Mouse (Mus musculus): Measurements from ENCODE around the gene Ndufs6. TPM values are rescaled to one million over a fixed set of nuclear protein-coding genes. Genes with fewer than 3 reads are reported as not detected.

Ndufs6 gene
- polyA plus RNA-seq, 1 experiment from 2014 or later = 327 TPM

DNA sequence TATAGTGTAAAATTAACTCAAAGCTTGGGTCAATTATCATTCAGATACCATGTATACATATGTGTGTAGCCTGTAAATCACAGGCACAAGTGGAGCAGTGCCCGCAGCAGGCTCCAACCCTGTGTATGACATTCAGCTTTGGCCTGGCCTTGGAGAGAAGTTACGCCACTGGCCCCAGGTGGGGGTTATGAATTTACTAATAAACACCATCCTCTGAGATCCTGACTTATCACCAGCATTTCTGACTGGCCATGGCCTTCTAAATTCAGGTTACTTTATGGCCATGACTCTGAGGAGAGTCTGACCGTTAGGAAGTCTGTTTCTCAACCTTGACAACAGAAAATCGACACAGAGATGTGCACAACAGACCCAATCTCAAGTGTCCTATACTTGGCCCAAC lies 4.9 kb downstream of the Ndufs6 start:
- no peak for ATAC-seq (replicated peaks; ENCODE audit: low FRiP score)
- H3K4me3 ChIP-seq (ENCODE audit: low read depth, low read length) = no peak overlapping the region
- H3K36me3 ChIP-seq (ENCODE audit: control insufficient read depth, insufficient read depth, low read length) = peaks cover 5% of the 10 kb centered on the region; the same call in 1 of the 2 replicates

DNA sequence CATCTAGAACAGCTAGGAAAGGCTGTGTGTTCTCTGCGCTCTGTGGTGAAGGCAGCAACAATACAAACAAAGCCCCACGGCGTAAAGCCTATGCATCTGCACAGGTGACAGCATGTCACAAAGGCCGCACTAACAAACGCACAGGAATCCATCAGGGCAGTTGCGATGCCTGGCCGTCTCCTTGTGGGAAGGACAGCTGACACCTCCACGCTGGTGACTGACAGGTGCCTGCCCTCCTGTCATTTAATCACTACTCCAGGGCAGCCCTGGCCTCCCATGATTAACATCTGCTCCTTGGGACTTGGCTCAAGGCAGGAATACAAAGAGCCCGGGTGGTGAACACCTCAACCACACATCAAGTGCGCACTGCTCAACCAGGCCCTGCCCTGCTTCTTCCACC lies 5.7 kb downstream of the Ndufs6 start:
- no peaks in the 10 kb centered on the region for H3K4me1 ChIP-seq (replicated peaks; ENCODE audit: control insufficient read depth, insufficient read depth, low read length)
- H3K36me3 ChIP-seq (ENCODE audit: control insufficient read depth, insufficient read depth, low read length) = peaks cover 11% of the 10 kb centered on the region; the same call in 1 of the 2 replicates
- ATAC-seq (replicated peaks; ENCODE audit: low FRiP score) = no peak
- H3K27me3 ChIP-seq (ENCODE audit: control insufficient read depth, insufficient read depth, low read length) = no peaks in the 10 kb centered on the region
- no peaks in the 10 kb centered on the region; the same call in 1 of the 2 replicates for H3K9me3 ChIP-seq (ENCODE audit: control insufficient read depth, low read length)
- H3K27ac ChIP-seq (ENCODE audit: low read depth, low read length) = no peak overlapping the region
- H3K4me3 ChIP-seq (ENCODE audit: low read depth, low read length) = no peak overlapping the region
- no peak overlapping the region for H3K9ac ChIP-seq (ENCODE audit: low read length)
- WGBS = 92% methylated on average over 10 of the region's 10 CpGs
- no peak for DNase-seq (ENCODE audit: low spot score)
- H3K4me2 ChIP-seq (ENCODE audit: low read depth, low read length, severe bottlenecking) = no peak overlapping the region

More for the DNA sequence above, 4.9 kb downstream of the Ndufs6 start:
- Histone ChIP-seq H3K4me1 (replicated peaks; ENCODE audit: control insufficient read depth, insufficient read depth, low read length) (no peaks in the 10 kb centered on the region), H3K4me2 (ENCODE audit: low read depth, low read length, severe bottlenecking) (no peak overlapping the region), H3K27me3 (ENCODE audit: control insufficient read depth, insufficient read depth, low read length) (no peaks in the 10 kb centered on the region), H3K9me3 (ENCODE audit: control insufficient read depth, low read length) (no peaks in the 10 kb centered on the region), H3K9ac (ENCODE audit: low read length) (no peak overlapping the region), H3K27ac (ENCODE audit: low read depth, low read length) (no peak overlapping the region)
- WGBS = 91% methylated on average over 4 of the region's 4 CpGs
- no peak for DNase-seq (ENCODE audit: low spot score)

DNA sequence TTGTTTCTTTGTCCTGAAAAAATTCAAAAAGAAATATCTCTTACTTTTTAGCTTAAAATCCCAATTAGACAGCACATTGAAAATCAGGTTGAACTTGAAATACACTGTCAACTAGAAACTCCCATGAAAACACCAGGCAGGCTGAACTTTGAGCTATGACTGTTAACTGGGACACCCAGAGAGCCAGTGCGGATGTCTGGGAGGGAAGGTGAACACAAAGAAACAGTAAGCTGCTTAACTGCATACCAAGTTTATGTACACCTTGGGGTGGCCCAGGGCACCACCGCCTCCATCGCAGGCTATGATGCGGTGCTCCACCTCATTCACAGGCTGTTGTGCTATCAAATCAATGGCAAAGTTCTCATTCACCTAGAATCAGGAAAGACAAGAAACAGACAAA lies 8.3 kb downstream of the Ndufs6 start:
- ATAC-seq (replicated peaks; ENCODE audit: low FRiP score) = no peak
- Histone ChIP-seq H3K27ac (ENCODE audit: low read depth, low read length) (no peak overlapping the region), H3K9me3 (ENCODE audit: control insufficient read depth, low read length) (no peaks in the 10 kb centered on the region; the same call in 1 of the 2 replicates), H3K4me2 (ENCODE audit: low read depth, low read length, severe bottlenecking) (no peak overlapping the region), H3K9ac (ENCODE audit: low read length) (no peak overlapping the region), H3K4me3 (ENCODE audit: low read depth, low read length) (no peak overlapping the region), H3K4me1 (replicated peaks; ENCODE audit: control insufficient read depth, insufficient read depth, low read length) (no peaks in the 10 kb centered on the region), H3K27me3 (ENCODE audit: control insufficient read depth, insufficient read depth, low read length) (no peaks in the 10 kb centered on the region), H3K36me3 (ENCODE audit: control insufficient read depth, insufficient read depth, low read length) (peaks cover 17% of the 10 kb centered on the region; the same call in 1 of the 2 replicates)
- 94% methylated on average over 4 of the region's 4 CpGs for WGBS
- DNase-seq (ENCODE audit: low spot score) = no peak

DNA sequence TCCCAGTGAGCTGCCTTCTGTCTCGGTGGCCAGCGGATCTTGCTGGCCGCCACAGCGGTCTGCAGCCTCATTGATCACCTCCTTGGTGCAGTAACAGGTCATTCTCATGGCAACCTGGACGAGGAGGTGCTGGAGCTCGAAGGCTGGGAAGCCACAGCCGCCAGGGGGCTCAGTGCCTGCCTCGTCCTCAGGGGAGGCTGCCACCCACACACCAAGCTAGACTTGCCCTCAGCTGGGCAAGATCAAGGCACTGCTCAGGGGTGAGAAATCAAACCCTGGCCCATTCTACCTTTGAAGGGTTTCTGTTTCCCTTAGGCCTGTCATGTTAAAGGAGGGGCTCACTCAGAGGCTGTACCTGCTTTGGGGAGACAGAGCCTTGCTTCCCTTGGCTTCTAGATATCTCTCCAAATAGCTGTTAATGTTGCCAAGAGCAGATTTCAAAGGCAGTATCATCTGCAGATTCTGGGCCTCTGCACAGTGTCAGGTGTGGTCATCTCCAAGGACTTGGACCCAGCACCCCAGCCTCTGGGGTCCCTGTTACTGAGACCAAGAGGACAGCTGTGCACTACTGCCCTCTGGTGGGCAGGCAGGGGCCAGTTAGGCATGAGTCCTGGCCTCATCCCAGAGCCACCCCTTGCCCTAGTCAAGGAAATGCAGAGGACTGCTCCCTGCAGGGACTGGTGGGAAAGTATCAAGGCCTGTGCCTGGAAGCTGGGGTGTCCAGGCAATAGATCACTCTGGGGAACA lies 18.0 kb downstream of the Ndufs6 start:
- Histone ChIP-seq H3K4me3 (ENCODE audit: low read depth, low read length) (no peak overlapping the region), H3K4me2 (ENCODE audit: low read depth, low read length, severe bottlenecking) (no peak overlapping the region), H3K36me3 (ENCODE audit: control insufficient read depth, insufficient read depth, low read length) (no peaks in the 10 kb centered on the region), H3K4me1 (replicated peaks; ENCODE audit: control insufficient read depth, insufficient read depth, low read length) (peaks cover 11% of the 10 kb centered on the region; the same call in 1 of the 2 replicates), H3K9ac (ENCODE audit: low read length) (no peak overlapping the region), H3K27ac (ENCODE audit: low read depth, low read length) (no peak overlapping the region), H3K27me3 (ENCODE audit: control insufficient read depth, insufficient read depth, low read length) (peaks cover 2% of the 10 kb centered on the region; the same call in 1 of the 2 replicates), H3K9me3 (ENCODE audit: control insufficient read depth, low read length) (no peaks in the 10 kb centered on the region)
- WGBS = 19% methylated on average over 8 of the region's 8 CpGs
- DNase-seq (ENCODE audit: low spot score) (peak; percentile 82), ATAC-seq (replicated peaks; ENCODE audit: low FRiP score) (peak; percentile 71)

DNA sequence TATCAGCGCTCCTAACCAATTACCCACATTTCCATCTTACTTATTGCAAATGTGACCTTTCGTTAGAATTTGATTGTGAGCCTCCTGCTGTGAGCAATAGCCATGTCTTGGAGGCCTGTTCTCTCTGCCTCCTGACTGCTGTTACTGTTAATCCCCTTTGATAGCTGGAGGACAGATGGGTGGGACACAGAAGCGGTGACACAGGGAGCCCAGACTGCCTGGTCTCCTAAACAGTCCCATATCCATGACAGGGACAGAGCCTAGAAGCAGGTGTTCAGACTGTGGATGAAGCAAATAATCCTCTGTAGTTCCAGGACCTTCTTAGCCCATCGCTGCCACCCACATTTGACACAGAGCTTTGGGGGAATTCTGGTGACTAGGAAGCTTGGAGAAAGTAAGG lies 21.9 kb downstream of the Ndufs6 start:
- no peak for DNase-seq (ENCODE audit: low spot score)
- H3K4me1 ChIP-seq (replicated peaks; ENCODE audit: control insufficient read depth, insufficient read depth, low read length) = peaks cover 12% of the 10 kb centered on the region; the same call in 1 of the 2 replicates
- no peaks in the 10 kb centered on the region for H3K9me3 ChIP-seq (ENCODE audit: control insufficient read depth, low read length)
- H3K4me3 ChIP-seq (ENCODE audit: low read depth, low read length) = no peak overlapping the region
- no peak overlapping the region for H3K9ac ChIP-seq (ENCODE audit: low read length)
- peaks cover 2% of the 10 kb centered on the region; the same call in 1 of the 2 replicates for H3K27me3 ChIP-seq (ENCODE audit: control insufficient read depth, insufficient read depth, low read length)
- H3K27ac ChIP-seq (ENCODE audit: low read depth, low read length) = no peak overlapping the region
- no peaks in the 10 kb centered on the region for H3K36me3 ChIP-seq (ENCODE audit: control insufficient read depth, insufficient read depth, low read length)
- 46% methylated on average over 4 of the region's 4 CpGs for WGBS
- no peak overlapping the region for H3K4me2 ChIP-seq (ENCODE audit: low read depth, low read length, severe bottlenecking)
- ATAC-seq (replicated peaks; ENCODE audit: low FRiP score) = peak; percentile 42; the same call in 1 of the 2 replicates

DNA sequence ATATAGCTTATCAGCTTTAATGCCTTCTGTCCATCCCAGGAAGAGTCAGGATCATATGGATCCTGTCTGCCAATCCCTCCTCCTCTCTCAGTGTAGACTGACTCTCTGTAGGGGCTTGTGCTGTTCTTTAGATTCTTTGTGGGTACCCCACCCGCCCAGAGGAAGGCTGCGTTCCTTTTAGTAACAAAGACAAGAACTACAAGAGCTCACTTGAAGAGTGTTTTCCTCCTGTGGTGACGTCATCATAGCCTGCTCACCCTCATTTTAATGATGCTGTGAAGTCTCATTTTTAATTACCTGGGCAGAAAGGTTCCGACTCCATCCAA lies 22.3 kb downstream of the Ndufs6 start:
- WGBS = 32% methylated on average over 4 of the region's 4 CpGs
- Histone ChIP-seq H3K9me3 (ENCODE audit: control insufficient read depth, low read length) (no peaks in the 10 kb centered on the region), H3K27me3 (ENCODE audit: control insufficient read depth, insufficient read depth, low read length) (peaks cover 2% of the 10 kb centered on the region; the same call in 1 of the 2 replicates), H3K4me2 (ENCODE audit: low read depth, low read length, severe bottlenecking) (no peak overlapping the region), H3K36me3 (ENCODE audit: control insufficient read depth, insufficient read depth, low read length) (no peaks in the 10 kb centered on the region), H3K4me1 (replicated peaks; ENCODE audit: control insufficient read depth, insufficient read depth, low read length) (peaks cover 12% of the 10 kb centered on the region; the same call in 1 of the 2 replicates), H3K9ac (ENCODE audit: low read length) (no peak overlapping the region), H3K4me3 (ENCODE audit: low read depth, low read length) (no peak overlapping the region), H3K27ac (ENCODE audit: low read depth, low read length) (peak overlapping the region; percentile 50)
- DNase-seq (ENCODE audit: low spot score) (no peak), ATAC-seq (replicated peaks; ENCODE audit: low FRiP score) (peak; percentile 63)

DNA sequence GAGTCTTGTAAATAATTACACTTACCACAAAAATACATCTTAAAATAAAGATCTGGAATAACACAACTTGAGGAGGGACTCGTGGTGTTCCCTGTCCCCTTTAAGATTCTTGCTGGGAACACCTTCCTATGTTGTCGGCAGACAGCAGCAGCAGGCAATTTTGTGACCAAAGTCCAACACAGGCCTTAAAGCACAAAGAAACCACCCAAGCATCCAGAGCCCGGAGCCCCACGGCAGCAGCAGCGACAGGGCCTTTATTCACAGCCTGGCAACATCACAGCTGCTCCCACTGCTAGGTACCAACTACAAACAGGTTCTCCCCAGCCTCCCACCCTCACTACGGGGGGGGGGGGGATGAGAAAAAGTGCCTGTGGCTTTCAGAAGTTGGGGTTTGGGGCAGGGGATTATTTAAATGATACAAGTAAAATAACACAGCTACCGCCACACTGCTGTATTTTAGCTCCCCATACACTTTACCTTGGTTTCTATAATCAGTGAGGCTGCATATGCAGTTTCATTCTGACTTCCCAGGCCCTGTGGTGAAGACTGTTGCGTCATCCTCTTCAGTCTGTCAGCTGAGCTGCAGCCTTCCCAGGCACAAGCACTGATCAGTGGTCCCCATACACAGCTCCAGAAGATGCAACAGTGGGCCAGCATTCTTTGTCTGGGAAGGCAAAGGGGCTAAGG lies 22.8 kb downstream of the Ndufs6 start:
- peak; percentile 68 for ATAC-seq (replicated peaks; ENCODE audit: low FRiP score)
- Histone ChIP-seq H3K4me3 (ENCODE audit: low read depth, low read length) (no peak overlapping the region), H3K27ac (ENCODE audit: low read depth, low read length) (peak overlapping the region; percentile 50), H3K4me2 (ENCODE audit: low read depth, low read length, severe bottlenecking) (no peak overlapping the region), H3K4me1 (replicated peaks; ENCODE audit: control insufficient read depth, insufficient read depth, low read length) (peaks cover 12% of the 10 kb centered on the region; the same call in 1 of the 2 replicates), H3K27me3 (ENCODE audit: control insufficient read depth, insufficient read depth, low read length) (peaks cover 2% of the 10 kb centered on the region; the same call in 1 of the 2 replicates), H3K9me3 (ENCODE audit: control insufficient read depth, low read length) (no peaks in the 10 kb centered on the region), H3K36me3 (ENCODE audit: control insufficient read depth, insufficient read depth, low read length) (no peaks in the 10 kb centered on the region), H3K9ac (ENCODE audit: low read length) (peak overlapping the region; percentile 17; the same call in 1 of the 2 replicates)
- 21% methylated on average over 8 of the region's 8 CpGs for WGBS
- peak; percentile 59 for DNase-seq (ENCODE audit: low spot score)

DNA sequence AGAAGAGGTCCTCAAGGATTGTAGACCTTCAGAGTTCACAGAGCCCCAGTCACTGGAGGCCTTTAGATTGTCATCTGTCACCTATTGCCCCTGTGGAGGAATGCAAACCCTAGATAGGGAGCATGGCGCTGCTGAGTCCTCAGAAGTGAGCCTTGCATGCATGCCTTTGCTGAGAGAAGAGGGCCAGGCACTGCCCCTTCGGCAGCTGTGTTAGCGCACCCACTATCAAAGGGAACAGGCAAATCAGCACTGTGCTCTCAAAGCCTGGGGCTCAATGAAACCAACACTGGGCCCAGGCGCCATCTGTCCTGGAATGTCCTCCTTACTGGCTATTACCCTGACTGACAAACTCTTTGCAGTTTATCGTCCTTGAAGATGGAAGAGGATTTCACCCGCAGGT lies 23.6 kb downstream of the Ndufs6 start:
- DNase-seq (ENCODE audit: low spot score) = no peak
- H3K27ac ChIP-seq (ENCODE audit: low read depth, low read length) = no peak overlapping the region
- WGBS = 62% methylated on average over 6 of the region's 6 CpGs

More for the DNA sequence above, 23.6 kb downstream of the Ndufs6 start:
- Histone ChIP-seq H3K4me3 (ENCODE audit: low read depth, low read length) (no peak overlapping the region), H3K4me2 (ENCODE audit: low read depth, low read length, severe bottlenecking) (no peak overlapping the region), H3K27me3 (ENCODE audit: control insufficient read depth, insufficient read depth, low read length) (peaks cover 2% of the 10 kb centered on the region; the same call in 1 of the 2 replicates), H3K36me3 (ENCODE audit: control insufficient read depth, insufficient read depth, low read length) (no peaks in the 10 kb centered on the region), H3K9me3 (ENCODE audit: control insufficient read depth, low read length) (no peaks in the 10 kb centered on the region), H3K4me1 (replicated peaks; ENCODE audit: control insufficient read depth, insufficient read depth, low read length) (peaks cover 12% of the 10 kb centered on the region; the same call in 1 of the 2 replicates), H3K9ac (ENCODE audit: low read length) (no peak overlapping the region)
- no peak for ATAC-seq (replicated peaks; ENCODE audit: low FRiP score)
